Mouse (Mus musculus): ENCODE measurements around the gene Copa. TPM values are rescaled to one million over a fixed set of nuclear protein-coding genes. Genes with fewer than 3 reads are reported as not detected.

Gene Copa
- total and polyA plus RNA-seq, 3 experiments, result 50.6 to 320 (median 166) TPM

DNA sequence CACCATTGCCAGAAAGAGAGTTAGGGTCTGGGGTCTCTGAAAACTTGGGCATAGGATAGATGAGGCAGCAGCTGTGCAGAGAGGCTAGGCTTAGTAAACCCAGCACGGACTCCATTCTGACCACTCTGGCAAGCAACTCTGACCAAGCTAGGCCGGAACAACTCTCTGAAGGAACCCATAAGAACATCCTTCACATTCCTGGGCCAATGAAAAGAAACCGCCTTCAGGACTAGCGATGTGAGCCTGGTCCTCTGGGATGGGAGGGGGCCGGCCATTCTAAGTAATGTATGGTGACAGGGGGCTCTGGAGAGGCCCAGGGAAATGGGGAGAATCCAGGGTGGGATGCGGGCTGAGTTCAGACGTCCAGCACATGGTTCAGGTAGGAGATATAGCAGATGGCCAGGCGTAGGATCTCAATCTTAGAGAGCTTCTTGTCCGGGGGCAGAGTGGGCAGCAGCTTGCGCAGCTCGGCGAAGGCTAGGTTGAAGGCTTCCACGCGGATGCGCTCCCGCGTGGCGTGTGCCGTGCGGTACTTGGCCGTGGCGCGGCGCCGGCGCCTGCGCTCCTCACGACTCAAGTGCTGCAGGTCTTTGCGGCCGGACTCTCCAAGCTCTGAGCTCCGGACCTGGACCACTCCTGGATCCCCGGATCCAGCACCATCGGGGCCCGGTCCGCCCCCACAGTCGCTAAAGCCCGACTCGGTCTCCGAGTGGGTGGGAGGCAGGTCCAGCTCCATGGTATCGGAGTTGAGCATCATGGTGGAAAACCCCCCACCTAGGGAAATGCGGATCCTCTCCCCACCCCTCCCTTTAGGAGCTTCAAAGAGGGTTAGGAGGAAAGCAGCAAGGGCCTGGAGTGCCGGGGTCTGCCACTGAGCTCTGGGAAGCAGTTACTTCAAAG is 28.5 kb upstream of the Copa start:
- no peak overlapping the region for H3K4me3 ChIP-seq (ENCODE audit: low read depth, low read length)
- DNase-seq (ENCODE audit: low spot score), result no peak
- no peak for ATAC-seq (ENCODE audit: extremely low read depth, insufficient number of reproducible peaks, low FRiP score, poor library complexity, severe bottlenecking)
- H3K27me3 ChIP-seq (ENCODE audit: insufficient read depth, low read length), result peaks cover 21% of the 10 kb centered on the region
- peaks cover 4% of the 10 kb centered on the region for H3K4me1 ChIP-seq (ENCODE audit: insufficient read depth, low read depth, low read length)
- no peaks in the 10 kb centered on the region for H3K36me3 ChIP-seq (replicated peaks)
- H3K9me3 ChIP-seq (replicated peaks), result no peaks in the 10 kb centered on the region
- TF ChIP-seq GATA1 (IDR thresholded peaks at IDR 0.05; ENCODE audit: borderline replicate concordance, low read length) (no peak), CTCF (IDR thresholded peaks at IDR 0.05; ENCODE audit: low read depth, low read length) (no peak), TAL1 (conservative IDR thresholded peaks at IDR 0.05; ENCODE audit: low read depth, low read length) (no peak), GATA2 (IDR thresholded peaks at IDR 0.05; ENCODE audit: borderline replicate concordance, low read depth, low read length) (no peak)

DNA sequence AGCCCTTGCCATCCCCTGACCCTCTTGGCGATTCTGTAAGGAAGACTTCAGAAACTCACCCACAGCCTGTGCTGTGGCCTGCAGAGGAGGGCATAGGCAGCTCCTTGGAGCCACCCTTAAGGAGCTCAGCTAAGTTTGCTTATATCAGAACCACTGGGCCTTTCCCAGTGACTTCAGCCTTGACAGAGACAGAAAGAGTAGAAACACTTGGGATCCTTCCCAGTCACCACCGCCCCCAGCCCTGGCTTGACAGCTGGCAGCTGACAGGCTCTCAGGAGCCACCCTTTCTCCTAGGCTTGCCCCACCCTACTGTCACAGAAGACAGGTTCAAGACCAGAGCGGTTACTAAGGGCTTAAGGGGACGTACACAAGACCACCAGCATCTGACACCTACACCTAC is 26.1 kb upstream of the Copa start:
- no peak for TF ChIP-seq TAL1 (conservative IDR thresholded peaks at IDR 0.05; ENCODE audit: low read depth, low read length)
- no peak for TF ChIP-seq POLR2AphosphoS5 (IDR thresholded peaks at IDR 0.05; ENCODE audit: insufficient replicate concordance, low read depth, low read length)
- no peak for TF ChIP-seq GATA1 (IDR thresholded peaks at IDR 0.05; ENCODE audit: borderline replicate concordance, low read length)
- TF ChIP-seq CTCF (IDR thresholded peaks at IDR 0.05; ENCODE audit: low read depth, low read length), result no peak
- no peak for TF ChIP-seq GATA2 (IDR thresholded peaks at IDR 0.05; ENCODE audit: borderline replicate concordance, low read depth, low read length)
- H3K4me1 ChIP-seq (ENCODE audit: insufficient read depth, low read depth, low read length), result peaks cover under 1% of the 10 kb centered on the region; the same call in 1 of the 2 replicates
- ATAC-seq (ENCODE audit: extremely low read depth, insufficient number of reproducible peaks, low FRiP score, poor library complexity, severe bottlenecking) (no peak), DNase-seq (ENCODE audit: low spot score) (no peak)
- no peaks in the 10 kb centered on the region for H3K9me3 ChIP-seq (replicated peaks)
- H3K36me3 ChIP-seq (replicated peaks), result no peaks in the 10 kb centered on the region
- peaks cover 28% of the 10 kb centered on the region for H3K27me3 ChIP-seq (ENCODE audit: insufficient read depth, low read length)
- no peak overlapping the region for H3K4me3 ChIP-seq (ENCODE audit: low read depth, low read length)

DNA sequence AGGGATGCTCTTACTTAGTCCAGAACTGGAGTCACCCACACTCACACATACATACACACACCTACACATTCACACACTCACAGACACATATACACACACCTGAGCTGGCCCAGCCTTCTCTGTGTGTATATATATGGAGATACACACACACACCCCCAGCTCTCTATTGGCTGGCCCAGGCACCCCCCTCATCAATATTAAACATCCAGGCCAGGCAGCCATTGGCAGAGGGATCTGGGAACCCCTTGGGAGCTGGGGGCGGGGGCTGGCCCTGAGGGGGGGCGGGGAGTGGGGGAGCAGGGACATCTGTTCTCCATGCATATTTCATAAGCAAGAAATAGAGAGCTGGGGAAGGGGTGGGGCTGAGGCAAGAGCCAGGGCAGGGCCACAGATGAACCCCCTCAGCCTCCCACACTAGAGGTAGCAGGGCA is 24.8 kb upstream of the Copa start, which contains the start of gene Nhlh1:
Gene Nhlh1, minus strand, starts transcription at position 83 of the 431 bp plus-strand sequence.
- no peak for ATAC-seq (ENCODE audit: extremely low read depth, insufficient number of reproducible peaks, low FRiP score, poor library complexity, severe bottlenecking)

DNA sequence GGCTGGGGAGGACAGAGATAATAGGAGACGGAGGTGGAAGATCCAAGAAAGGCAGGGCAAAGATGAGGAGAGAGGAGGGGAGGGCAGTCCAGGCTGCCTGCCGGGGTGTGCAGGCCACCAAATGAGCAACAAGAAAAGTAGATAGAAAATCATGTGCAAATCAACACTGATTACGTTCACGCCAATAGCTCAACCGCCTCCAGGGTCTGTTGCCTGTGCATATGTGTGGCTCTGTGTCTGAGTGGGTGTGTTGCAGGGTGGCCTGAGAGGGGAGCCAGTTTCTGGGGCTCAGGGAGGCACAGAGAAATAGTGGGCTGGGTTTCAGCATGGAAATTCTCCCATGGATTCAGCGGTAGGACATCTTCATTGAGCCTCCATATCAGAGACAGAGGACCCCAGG is 24.0 kb upstream of the Copa start:
- no peak overlapping the region for H3K4me3 ChIP-seq (ENCODE audit: low read depth, low read length)
- no peaks in the 10 kb centered on the region for H3K9me3 ChIP-seq (replicated peaks)
- TF ChIP-seq CTCF (IDR thresholded peaks at IDR 0.05; ENCODE audit: low read depth, low read length), result no peak
- TF ChIP-seq TAL1 (conservative IDR thresholded peaks at IDR 0.05; ENCODE audit: low read depth, low read length), result no peak
- TF ChIP-seq GATA2 (IDR thresholded peaks at IDR 0.05; ENCODE audit: borderline replicate concordance, low read depth, low read length), result no peak
- TF ChIP-seq POLR2AphosphoS5 (IDR thresholded peaks at IDR 0.05; ENCODE audit: insufficient replicate concordance, low read depth, low read length), result no peak
- TF ChIP-seq GATA1 (IDR thresholded peaks at IDR 0.05; ENCODE audit: borderline replicate concordance, low read length), result no peak
- peaks cover 5% of the 10 kb centered on the region for H3K4me1 ChIP-seq (ENCODE audit: insufficient read depth, low read depth, low read length)
- no peaks in the 10 kb centered on the region for H3K36me3 ChIP-seq (replicated peaks)
- ATAC-seq (ENCODE audit: extremely low read depth, insufficient number of reproducible peaks, low FRiP score, poor library complexity, severe bottlenecking) (no peak), DNase-seq (ENCODE audit: low spot score) (no peak)
- H3K27me3 ChIP-seq (ENCODE audit: insufficient read depth, low read length), result peaks cover 31% of the 10 kb centered on the region

More for the DNA sequence above, 24.8 kb upstream of the Copa start, which contains the start of gene Nhlh1:
- peaks cover 5% of the 10 kb centered on the region for H3K4me1 ChIP-seq (ENCODE audit: insufficient read depth, low read depth, low read length)
- no peak within 1 kb of the TSS for H3K4me3 ChIP-seq (ENCODE audit: low read depth, low read length)
- no peaks in the 10 kb centered on the region for H3K36me3 ChIP-seq (replicated peaks)
- peaks cover 31% of the 10 kb centered on the region for H3K27me3 ChIP-seq (ENCODE audit: insufficient read depth, low read length)
- DNase-seq (ENCODE audit: low spot score), result no peak
- TF ChIP-seq CTCF (IDR thresholded peaks at IDR 0.05; ENCODE audit: low read depth, low read length), result no peak
- no peak for TF ChIP-seq TAL1 (conservative IDR thresholded peaks at IDR 0.05; ENCODE audit: low read depth, low read length)
- no peak for TF ChIP-seq GATA1 (IDR thresholded peaks at IDR 0.05; ENCODE audit: borderline replicate concordance, low read length)
- TF ChIP-seq POLR2AphosphoS5 (IDR thresholded peaks at IDR 0.05; ENCODE audit: insufficient replicate concordance, low read depth, low read length), result no peak
- no peak for TF ChIP-seq GATA2 (IDR thresholded peaks at IDR 0.05; ENCODE audit: borderline replicate concordance, low read depth, low read length)
- no peaks in the 10 kb centered on the region for H3K9me3 ChIP-seq (replicated peaks)

DNA sequence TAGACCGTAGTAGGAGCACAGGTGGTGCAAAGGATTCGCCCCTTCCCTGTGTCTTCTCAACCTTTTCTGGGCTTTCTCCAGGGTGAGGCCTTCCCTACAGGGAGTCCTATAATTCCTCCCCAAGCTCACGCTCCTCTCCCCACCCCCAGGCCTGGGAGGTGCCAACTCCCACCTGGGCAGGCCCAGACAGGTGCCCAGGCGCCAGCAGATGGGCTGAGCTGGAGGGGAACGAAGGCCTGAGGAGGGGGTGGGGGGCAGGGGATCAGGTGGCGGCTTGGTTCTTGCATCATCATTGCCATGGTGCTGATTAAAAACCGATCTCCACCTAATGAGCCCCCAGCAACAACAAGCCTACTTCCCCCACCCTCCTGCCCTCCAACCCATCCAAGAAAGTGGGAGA is 23.5 kb upstream of the Copa start:
- H3K27me3 ChIP-seq (ENCODE audit: insufficient read depth, low read length), result peaks cover 29% of the 10 kb centered on the region
- no peak overlapping the region for H3K4me3 ChIP-seq (ENCODE audit: low read depth, low read length)
- H3K36me3 ChIP-seq (replicated peaks), result peaks cover 3% of the 10 kb centered on the region
- no peak for DNase-seq (ENCODE audit: low spot score)
- no peak for TF ChIP-seq GATA1 (IDR thresholded peaks at IDR 0.05; ENCODE audit: borderline replicate concordance, low read length)
- TF ChIP-seq POLR2AphosphoS5 (IDR thresholded peaks at IDR 0.05; ENCODE audit: insufficient replicate concordance, low read depth, low read length), result no peak
- TF ChIP-seq CTCF (IDR thresholded peaks at IDR 0.05; ENCODE audit: low read depth, low read length), result no peak
- no peak for TF ChIP-seq TAL1 (conservative IDR thresholded peaks at IDR 0.05; ENCODE audit: low read depth, low read length)
- no peak for TF ChIP-seq GATA2 (IDR thresholded peaks at IDR 0.05; ENCODE audit: borderline replicate concordance, low read depth, low read length)
- H3K9me3 ChIP-seq (replicated peaks), result no peaks in the 10 kb centered on the region
- peaks cover 5% of the 10 kb centered on the region for H3K4me1 ChIP-seq (ENCODE audit: insufficient read depth, low read depth, low read length)
- no peak for ATAC-seq (ENCODE audit: extremely low read depth, insufficient number of reproducible peaks, low FRiP score, poor library complexity, severe bottlenecking)

DNA sequence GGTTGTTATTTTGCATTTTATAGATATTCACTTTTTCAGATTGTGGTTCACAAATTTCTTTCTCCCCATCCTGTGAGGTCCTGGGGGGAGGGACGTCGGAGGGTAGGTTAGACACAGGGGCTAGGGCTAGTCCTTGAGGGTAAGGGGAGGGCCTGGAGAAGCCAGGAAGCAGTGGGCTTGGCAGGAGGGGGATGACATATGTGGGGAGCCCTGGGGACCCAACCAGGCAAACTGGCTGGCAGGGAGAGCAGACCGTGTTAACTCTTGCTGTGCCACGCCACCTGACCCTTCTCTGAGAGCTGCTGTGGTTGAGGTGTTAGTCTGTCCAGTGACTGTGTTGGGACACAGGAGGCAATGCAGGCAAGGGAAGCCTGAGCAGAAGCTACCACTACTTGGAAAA is 21.7 kb upstream of the Copa start:
- peaks cover 21% of the 10 kb centered on the region for H3K36me3 ChIP-seq (replicated peaks)
- peaks cover 5% of the 10 kb centered on the region for H3K4me1 ChIP-seq (ENCODE audit: insufficient read depth, low read depth, low read length)
- H3K4me3 ChIP-seq (ENCODE audit: low read depth, low read length), result no peak overlapping the region
- DNase-seq (ENCODE audit: low spot score) (no peak), ATAC-seq (ENCODE audit: extremely low read depth, insufficient number of reproducible peaks, low FRiP score, poor library complexity, severe bottlenecking) (no peak)
- H3K9me3 ChIP-seq (replicated peaks), result no peaks in the 10 kb centered on the region
- peaks cover 26% of the 10 kb centered on the region for H3K27me3 ChIP-seq (ENCODE audit: insufficient read depth, low read length)
- TF ChIP-seq GATA2 (IDR thresholded peaks at IDR 0.05; ENCODE audit: borderline replicate concordance, low read depth, low read length) (no peak), GATA1 (IDR thresholded peaks at IDR 0.05; ENCODE audit: borderline replicate concordance, low read length) (no peak), TAL1 (conservative IDR thresholded peaks at IDR 0.05; ENCODE audit: low read depth, low read length) (no peak), POLR2AphosphoS5 (IDR thresholded peaks at IDR 0.05; ENCODE audit: insufficient replicate concordance, low read depth, low read length) (no peak), CTCF (IDR thresholded peaks at IDR 0.05; ENCODE audit: low read depth, low read length) (no peak)

All from G1E (cell line).